Mouse (Mus musculus): ENCODE data around the gene Rpl39l. TPM values are rescaled to one million over a fixed set of nuclear protein-coding genes. Genes with fewer than 3 reads are reported as not detected.

Gene Rpl39l
- polyA plus RNA-seq (2014; fragmentation: Nextera tagmentation; extraction: Ambion mirVana): 0.29 TPM in 1 of 2 replicates, not detected in the other

GRCm38 (mm10) chr16:10170005-10170404 lies at the start of gene Rpl39l:
TSS of gene Rpl39l (plus strand) at chr16:10170226.
- no peak within 1 kb of the TSS for H3K9ac ChIP-seq (replicated peaks; ENCODE audit: low read length)
- H3K4me3 ChIP-seq (replicated peaks; ENCODE audit: low read depth, low read length): no peak within 1 kb of the TSS
- H3K4me1 ChIP-seq (ENCODE audit: control insufficient read depth, insufficient read depth, low read length): no peaks in the 10 kb centered on the region
- no peaks in the 10 kb centered on the region for H3K9me3 ChIP-seq (ENCODE audit: control insufficient read depth, low read length)
- DNase-seq (no peak), ATAC-seq (ENCODE audit: low FRiP score, low TSS enrichment) (no peak)
- H3K4me2 ChIP-seq (ENCODE audit: low read length): no peak within 1 kb of the TSS
- no peaks in the 10 kb centered on the region for H3K36me3 ChIP-seq (ENCODE audit: control insufficient read depth, insufficient read depth, low read length)
- H3K27me3 ChIP-seq (ENCODE audit: control insufficient read depth, insufficient read depth, low read length): no peaks in the 10 kb centered on the region
- H3K27ac ChIP-seq (replicated peaks; ENCODE audit: low read depth, low read length): no peak within 1 kb of the TSS
- 88% methylated on average over 22 of the region's 22 CpGs for WGBS

- Histone ChIP-seq H3K4me1 (ENCODE audit: control insufficient read depth, insufficient read depth, low read length) (no peaks in the 10 kb centered on the region), H3K9ac (replicated peaks; ENCODE audit: low read length) (no peak overlapping the region), H3K27ac (replicated peaks; ENCODE audit: low read depth, low read length) (no peak overlapping the region), H3K27me3 (ENCODE audit: control insufficient read depth, insufficient read depth, low read length) (no peaks in the 10 kb centered on the region), H3K36me3 (ENCODE audit: control insufficient read depth, insufficient read depth, low read length) (no peaks in the 10 kb centered on the region), H3K4me3 (replicated peaks; ENCODE audit: low read depth, low read length) (no peak overlapping the region), H3K4me2 (ENCODE audit: low read length) (no peak overlapping the region), H3K9me3 (ENCODE audit: control insufficient read depth, low read length) (no peaks in the 10 kb centered on the region)
- 81% methylated on average over 1 of the region's 1 CpGs for WGBS
- no peak for DNase-seq
- no peak for ATAC-seq (ENCODE audit: low FRiP score, low TSS enrichment)
Observed at GRCm38 (mm10) chr16:10127586-10127985, 42.4 kb upstream of the Rpl39l start.

- Histone ChIP-seq H3K4me1 (ENCODE audit: control insufficient read depth, insufficient read depth, low read length) (no peaks in the 10 kb centered on the region), H3K36me3 (ENCODE audit: control insufficient read depth, insufficient read depth, low read length) (no peaks in the 10 kb centered on the region), H3K27ac (replicated peaks; ENCODE audit: low read depth, low read length) (no peak overlapping the region), H3K4me2 (ENCODE audit: low read length) (no peak overlapping the region), H3K4me3 (replicated peaks; ENCODE audit: low read depth, low read length) (no peak overlapping the region), H3K27me3 (ENCODE audit: control insufficient read depth, insufficient read depth, low read length) (no peaks in the 10 kb centered on the region), H3K9ac (replicated peaks; ENCODE audit: low read length) (no peak overlapping the region), H3K9me3 (ENCODE audit: control insufficient read depth, low read length) (no peaks in the 10 kb centered on the region)
- WGBS: 84% methylated on average over 2 of the region's 2 CpGs
- no peak for ATAC-seq (ENCODE audit: low FRiP score, low TSS enrichment)
- DNase-seq: no peak
Observed at GRCm38 (mm10) chr16:10129052-10129911, 40.7 kb upstream of the Rpl39l start.

GRCm38 (mm10) chr16:10143166-10143565 lies 26.9 kb upstream of the Rpl39l start:
- Histone ChIP-seq H3K9me3 (ENCODE audit: control insufficient read depth, low read length) (no peaks in the 10 kb centered on the region), H3K27ac (replicated peaks; ENCODE audit: low read depth, low read length) (no peak overlapping the region), H3K4me2 (ENCODE audit: low read length) (no peak overlapping the region), H3K4me3 (replicated peaks; ENCODE audit: low read depth, low read length) (no peak overlapping the region), H3K4me1 (ENCODE audit: control insufficient read depth, insufficient read depth, low read length) (no peaks in the 10 kb centered on the region), H3K27me3 (ENCODE audit: control insufficient read depth, insufficient read depth, low read length) (no peaks in the 10 kb centered on the region), H3K36me3 (ENCODE audit: control insufficient read depth, insufficient read depth, low read length) (no peaks in the 10 kb centered on the region), H3K9ac (replicated peaks; ENCODE audit: low read length) (no peak overlapping the region)
- DNase-seq (no peak), ATAC-seq (ENCODE audit: low FRiP score, low TSS enrichment) (no peak)
- 88% methylated on average over 2 of the region's 2 CpGs for WGBS

GRCm38 (mm10) chr16:10147401-10147800 lies 22.6 kb upstream of the Rpl39l start:
- WGBS: 92% methylated on average over 5 of the region's 5 CpGs

GRCm38 (mm10) chr16:10169123-10169905 lies 712 bp upstream of the Rpl39l start:
- DNase-seq (no peak), ATAC-seq (ENCODE audit: low FRiP score, low TSS enrichment) (no peak)
- no peaks in the 10 kb centered on the region for H3K9me3 ChIP-seq (ENCODE audit: control insufficient read depth, low read length)
- no peak overlapping the region for H3K27ac ChIP-seq (replicated peaks; ENCODE audit: low read depth, low read length)
- 92% methylated on average over 8 of the region's 8 CpGs for WGBS
- no peak overlapping the region for H3K4me2 ChIP-seq (ENCODE audit: low read length)
- no peak overlapping the region for H3K4me3 ChIP-seq (replicated peaks; ENCODE audit: low read depth, low read length)
- no peaks in the 10 kb centered on the region for H3K27me3 ChIP-seq (ENCODE audit: control insufficient read depth, insufficient read depth, low read length)
- H3K9ac ChIP-seq (replicated peaks; ENCODE audit: low read length): no peak overlapping the region
- no peaks in the 10 kb centered on the region for H3K36me3 ChIP-seq (ENCODE audit: control insufficient read depth, insufficient read depth, low read length)
- no peaks in the 10 kb centered on the region for H3K4me1 ChIP-seq (ENCODE audit: control insufficient read depth, insufficient read depth, low read length)

More at GRCm38 (mm10) chr16:10147401-10147800, 22.6 kb upstream of the Rpl39l start:
- no peak overlapping the region for H3K4me2 ChIP-seq (ENCODE audit: low read length)
- H3K4me3 ChIP-seq (replicated peaks; ENCODE audit: low read depth, low read length): no peak overlapping the region
- H3K9me3 ChIP-seq (ENCODE audit: control insufficient read depth, low read length): no peaks in the 10 kb centered on the region
- no peak for DNase-seq
- no peaks in the 10 kb centered on the region for H3K4me1 ChIP-seq (ENCODE audit: control insufficient read depth, insufficient read depth, low read length)
- H3K27ac ChIP-seq (replicated peaks; ENCODE audit: low read depth, low read length): no peak overlapping the region
- no peaks in the 10 kb centered on the region for H3K27me3 ChIP-seq (ENCODE audit: control insufficient read depth, insufficient read depth, low read length)
- no peaks in the 10 kb centered on the region for H3K36me3 ChIP-seq (ENCODE audit: control insufficient read depth, insufficient read depth, low read length)
- H3K9ac ChIP-seq (replicated peaks; ENCODE audit: low read length): no peak overlapping the region
- no peak for ATAC-seq (ENCODE audit: low FRiP score, low TSS enrichment)

- Histone ChIP-seq H3K4me2 (ENCODE audit: low read length) (no peak overlapping the region), H3K4me3 (replicated peaks; ENCODE audit: low read depth, low read length) (no peak overlapping the region), H3K36me3 (ENCODE audit: control insufficient read depth, insufficient read depth, low read length) (no peaks in the 10 kb centered on the region), H3K4me1 (ENCODE audit: control insufficient read depth, insufficient read depth, low read length) (no peaks in the 10 kb centered on the region), H3K27ac (replicated peaks; ENCODE audit: low read depth, low read length) (no peak overlapping the region), H3K9me3 (ENCODE audit: control insufficient read depth, low read length) (no peaks in the 10 kb centered on the region), H3K9ac (replicated peaks; ENCODE audit: low read length) (no peak overlapping the region), H3K27me3 (ENCODE audit: control insufficient read depth, insufficient read depth, low read length) (no peaks in the 10 kb centered on the region)
- ATAC-seq (ENCODE audit: low FRiP score, low TSS enrichment): no peak
- no peak for DNase-seq
- 85% methylated on average over 4 of the region's 4 CpGs for WGBS
Observed at GRCm38 (mm10) chr16:10171276-10171675, 1.2 kb downstream of the Rpl39l start.

- 97% methylated on average over 3 of the region's 3 CpGs for WGBS
- H3K27me3 ChIP-seq (ENCODE audit: control insufficient read depth, insufficient read depth, low read length): no peaks in the 10 kb centered on the region
Observed at GRCm38 (mm10) chr16:10172179-10172820, 2.3 kb downstream of the Rpl39l start.

More at GRCm38 (mm10) chr16:10172179-10172820, 2.3 kb downstream of the Rpl39l start:
- DNase-seq (no peak), ATAC-seq (ENCODE audit: low FRiP score, low TSS enrichment) (no peak)
- no peaks in the 10 kb centered on the region for H3K4me1 ChIP-seq (ENCODE audit: control insufficient read depth, insufficient read depth, low read length)
- H3K4me3 ChIP-seq (replicated peaks; ENCODE audit: low read depth, low read length): no peak overlapping the region
- no peak overlapping the region for H3K27ac ChIP-seq (replicated peaks; ENCODE audit: low read depth, low read length)
- H3K36me3 ChIP-seq (ENCODE audit: control insufficient read depth, insufficient read depth, low read length): no peaks in the 10 kb centered on the region
- H3K4me2 ChIP-seq (ENCODE audit: low read length): no peak overlapping the region
- H3K9me3 ChIP-seq (ENCODE audit: control insufficient read depth, low read length): 0 out of 2 replicates have a peak, but pooled peaks cover 1% of the 10 kb centered on the region
- H3K9ac ChIP-seq (replicated peaks; ENCODE audit: low read length): no peak overlapping the region

Data from midbrain, embryonic 14.5 days (tissue).